Mouse (Mus musculus): Measurements from ENCODE around the gene Tacc3.

Gene Tacc3

DNA sequence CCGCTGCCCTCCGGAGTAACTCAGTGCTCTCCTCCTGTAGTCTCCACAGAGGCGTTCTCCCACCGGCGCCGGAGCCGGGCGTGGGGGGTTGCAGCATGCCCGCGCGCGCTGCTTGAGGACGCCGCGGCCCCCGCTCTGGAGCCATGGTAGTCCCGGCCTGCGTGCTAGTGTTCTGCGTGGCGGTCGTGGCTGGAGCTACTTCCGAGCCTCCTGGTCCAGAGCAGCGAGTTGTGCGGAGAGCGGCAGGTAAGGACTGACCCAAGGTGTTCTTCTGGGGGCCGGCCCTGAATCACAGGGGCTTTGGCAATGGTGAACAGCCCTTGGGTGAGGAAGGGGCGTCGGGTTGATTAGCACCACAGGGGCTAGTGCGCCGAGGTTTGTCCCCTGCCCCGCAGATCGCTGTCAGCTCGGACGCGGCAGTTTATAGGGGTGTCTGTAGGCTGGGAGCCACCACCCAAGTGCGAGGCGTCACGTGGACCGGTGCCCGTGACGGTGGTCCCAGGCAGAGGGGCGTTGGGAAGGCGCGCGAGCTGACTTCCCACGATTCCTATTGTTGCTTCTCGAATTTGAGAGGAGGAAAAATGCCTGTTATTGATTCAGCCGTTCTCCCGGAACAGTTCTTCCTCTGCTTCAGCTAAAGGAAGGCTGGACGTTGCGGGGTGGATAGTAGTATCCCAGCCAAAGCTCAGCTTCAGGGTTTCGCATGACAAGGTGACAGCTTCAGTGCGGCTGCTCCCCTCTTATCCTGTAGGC, 64.5 kb downstream of the Tacc3 start:
- no peak for DNase-seq (ENCODE audit: extremely low read depth, low read depth)

DNA sequence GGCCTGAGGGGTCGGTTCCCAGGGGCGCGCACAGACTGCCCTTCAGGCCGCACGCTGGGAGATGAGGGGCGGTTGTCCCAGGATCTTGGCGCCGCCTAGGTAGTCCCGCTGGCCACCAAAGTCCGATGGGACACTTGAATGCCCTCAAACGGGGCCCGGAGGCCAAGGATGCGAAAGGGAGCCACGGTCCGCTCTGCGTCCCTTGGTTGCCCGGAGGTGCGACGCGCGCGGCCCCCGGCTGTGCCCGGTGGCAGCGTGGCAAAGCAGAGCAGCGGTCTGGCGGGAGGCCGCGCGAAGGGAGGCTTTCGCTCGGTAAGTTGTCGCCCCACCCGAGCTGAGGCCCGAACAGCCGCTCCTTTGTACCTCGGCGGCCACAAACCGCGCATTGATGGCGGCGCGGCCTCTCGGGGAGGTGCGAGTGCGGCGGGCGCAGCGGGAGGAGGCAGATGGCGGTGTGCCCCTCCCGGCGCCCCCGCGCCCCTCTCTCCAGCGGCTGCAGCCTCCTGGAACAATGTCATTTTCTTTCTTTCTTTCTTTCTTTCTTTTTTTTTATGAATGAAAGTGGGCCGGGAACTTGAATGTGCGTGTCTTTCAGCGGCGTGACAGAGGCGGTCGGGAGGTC, 65.2 kb downstream of the Tacc3 start:
- no peak for DNase-seq (ENCODE audit: extremely low read depth, low read depth)

DNA sequence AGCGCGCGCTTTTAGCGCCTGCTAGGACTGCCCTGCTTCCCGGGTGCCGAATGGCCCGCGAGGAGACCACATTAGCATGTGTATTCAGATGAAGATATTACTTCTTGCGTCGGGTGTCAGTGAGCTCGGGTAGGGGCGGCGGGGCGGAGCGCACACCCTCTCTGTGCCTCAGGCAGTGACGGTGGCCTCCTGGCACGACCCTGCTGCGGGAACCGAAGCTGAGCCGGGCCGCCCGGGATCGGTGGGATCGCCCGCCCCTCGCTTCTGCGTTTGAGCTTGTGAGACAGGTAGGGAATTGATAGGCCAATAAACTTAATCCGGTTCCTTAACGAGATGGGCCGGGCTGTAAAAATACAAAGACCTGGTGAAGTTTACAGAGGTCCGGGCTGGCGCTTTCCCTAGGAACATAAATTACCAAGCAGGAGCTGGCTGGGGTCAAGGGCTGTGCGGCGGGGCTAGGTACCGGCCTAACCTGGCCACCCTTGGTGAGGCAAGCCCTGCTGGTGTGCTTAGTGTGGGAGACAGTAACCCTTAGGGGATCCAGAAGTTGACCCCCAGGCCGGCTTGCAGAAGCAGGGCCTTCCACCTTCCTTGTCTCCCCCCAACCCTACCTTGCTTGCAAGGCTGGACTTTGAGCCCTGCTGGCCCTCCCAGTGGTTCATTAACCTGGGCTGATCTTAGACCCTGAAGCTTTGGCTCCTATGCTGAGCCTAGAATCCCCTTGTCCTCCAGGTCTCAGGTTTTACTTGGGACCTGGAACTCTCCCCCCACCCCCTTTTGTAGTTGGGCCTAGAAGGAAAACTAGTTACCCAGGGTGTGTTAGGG, 65.9 kb downstream of the Tacc3 start:
- no peak for DNase-seq (ENCODE audit: extremely low read depth, low read depth)

DNA sequence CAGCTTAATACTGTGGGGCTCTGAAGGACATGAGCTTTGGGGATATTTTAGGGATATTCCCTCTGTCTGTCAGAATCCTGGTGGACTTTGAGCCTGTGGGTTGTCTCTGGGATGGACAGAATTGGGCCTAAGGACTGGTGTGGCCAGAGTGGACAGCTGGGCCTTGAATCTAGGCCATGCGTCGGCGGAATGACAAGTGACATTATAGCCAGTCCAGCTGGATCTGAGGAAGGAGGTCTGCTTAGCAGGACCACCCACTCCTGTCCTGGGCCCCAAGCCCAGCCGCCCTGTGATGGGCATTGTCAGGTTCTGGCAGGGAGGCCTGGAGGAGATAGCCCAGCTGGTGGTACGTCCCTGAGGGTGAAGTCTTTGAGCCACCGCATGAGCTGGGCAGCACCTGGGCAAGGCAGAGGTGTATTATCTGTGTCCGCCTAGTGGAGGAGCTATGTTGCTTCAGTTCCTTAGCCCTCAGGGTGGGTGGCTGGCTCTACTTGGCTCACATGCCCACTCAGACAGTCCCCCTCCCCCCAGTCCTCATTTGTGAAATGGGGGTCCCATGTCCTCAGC, 68.2 kb downstream of the Tacc3 start:
- DNase-seq (ENCODE audit: extremely low read depth, low read depth), result no peak

DNA sequence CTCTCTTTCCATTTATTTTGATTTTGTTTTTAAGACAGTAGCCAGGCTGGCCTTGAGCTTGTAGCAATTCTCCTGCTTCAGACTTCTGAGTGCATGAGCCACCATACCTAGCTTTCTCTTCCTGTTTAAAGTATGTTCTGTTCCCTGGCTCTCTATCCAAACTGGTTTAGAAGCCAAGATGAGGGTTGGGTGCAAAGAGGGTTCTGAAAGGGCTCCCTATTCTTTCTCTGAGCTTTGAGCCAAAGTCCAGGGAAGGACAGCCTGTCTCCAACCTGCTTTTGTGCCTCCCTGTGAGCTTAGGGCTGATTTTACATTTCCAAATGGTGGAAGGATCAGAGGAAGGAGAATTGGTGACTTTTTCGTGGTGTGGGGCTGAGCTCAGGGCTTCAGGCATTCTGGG, 69.0 kb downstream of the Tacc3 start:
- no peak for DNase-seq (ENCODE audit: extremely low read depth, low read depth)

Measured in MEL-GATA-1-ER (cell line).